Mouse (Mus musculus) ovary, adult 18-20 months (tissue): ENCODE results near the gene Chmp2a.
"Not testable (repeated sequence)": the region's sequence is repeated elsewhere in the genome, so short reads cannot be mapped to it uniquely, and the experiment has no call there.

Experiments used
- DNase-seq: peaks from one replicate; pipeline ENCODE4 v3.0.0; 2022; ENCODE audit warnings: low spot score, mixed read lengths

Gene Chmp2a

DNA sequence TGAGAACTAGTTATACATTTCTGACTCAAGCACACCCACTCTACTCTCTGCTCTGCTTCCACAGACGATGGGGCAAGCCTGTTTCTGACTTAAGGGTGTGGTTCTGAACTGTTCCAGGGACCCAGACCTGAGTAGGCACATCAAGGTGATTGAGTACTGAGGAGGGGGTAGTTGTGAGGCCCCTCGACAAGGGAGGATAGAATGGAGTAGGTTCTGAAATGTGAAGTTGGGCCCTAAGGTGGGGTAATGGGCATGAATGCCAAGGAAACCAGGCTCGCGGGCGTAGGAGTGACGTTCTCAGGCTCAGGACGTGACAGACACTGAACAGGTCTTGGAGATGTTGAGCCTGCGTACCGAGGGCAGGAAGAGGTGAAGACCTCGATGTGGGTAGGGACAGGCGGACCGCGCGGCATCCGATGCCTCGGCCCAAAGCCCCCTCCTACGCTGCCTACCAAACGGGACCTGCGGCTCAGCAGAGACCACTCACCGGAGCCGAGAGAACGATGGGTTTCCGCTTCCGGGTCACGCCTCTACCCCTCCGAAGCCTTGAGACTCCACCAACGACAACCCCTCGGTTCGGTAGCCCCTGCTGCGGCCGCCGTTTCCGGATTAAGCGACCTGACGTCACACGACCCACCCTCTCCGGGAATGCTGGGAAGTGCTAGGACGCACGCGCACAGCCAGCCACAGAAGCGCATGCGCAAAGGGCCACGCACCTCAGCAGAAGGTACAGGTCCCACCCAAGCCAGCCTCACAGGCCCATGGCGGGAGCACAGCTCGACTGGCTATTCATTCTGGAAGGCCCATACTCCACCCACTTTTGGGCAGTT lies at the start of gene Chmp2a:
Gene Chmp2a (minus strand): TSS at position 660 of the 830 bp plus-strand sequence.
- DNase-seq: peak; percentile 95

GRCm38 (mm10) chr7:13072293-13072692 lies 37.7 kb upstream of the Chmp2a start:
- no peak for DNase-seq

DNA sequence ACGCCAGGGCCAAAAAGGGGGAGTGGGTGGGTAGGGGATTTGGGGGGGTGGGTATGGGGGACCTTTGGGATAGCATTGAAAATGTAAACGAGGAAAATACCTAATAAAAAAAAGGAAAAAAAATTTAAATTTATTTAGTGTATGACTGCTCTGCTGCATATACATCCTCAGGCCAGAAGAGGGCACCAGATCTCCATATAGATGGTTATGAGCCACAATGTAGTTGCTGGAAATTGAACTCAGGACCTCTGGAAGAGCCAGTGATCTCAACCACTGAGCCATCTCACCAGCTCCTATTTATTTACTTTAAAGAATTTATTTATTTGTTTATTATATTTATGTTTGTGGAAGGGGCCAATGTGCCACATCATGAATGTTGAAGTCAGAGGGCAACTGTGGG lies 28.8 kb upstream of the Chmp2a start:
- DNase-seq: not testable (repeated sequence)

DNA sequence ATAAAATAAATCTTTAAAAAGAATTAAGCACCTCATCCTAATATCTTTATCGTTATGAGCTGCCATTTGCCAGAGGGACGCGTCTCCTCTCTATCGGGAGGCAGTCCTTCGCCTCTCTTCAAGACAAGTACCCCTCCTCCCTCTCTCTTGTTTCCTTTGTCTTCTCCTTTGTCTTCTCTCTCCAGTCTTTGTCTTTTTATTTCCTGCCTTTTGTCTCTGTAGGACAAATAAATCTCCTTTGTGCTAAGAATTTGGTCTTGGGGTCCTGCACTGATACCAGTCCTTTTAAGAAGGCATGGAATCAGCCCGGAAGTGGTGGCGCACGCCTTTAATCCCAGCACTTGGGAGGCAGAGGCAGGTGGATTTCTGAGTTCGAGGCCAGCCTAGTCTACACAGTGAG lies 24.9 kb upstream of the Chmp2a start:
- DNase-seq: no peak

DNA sequence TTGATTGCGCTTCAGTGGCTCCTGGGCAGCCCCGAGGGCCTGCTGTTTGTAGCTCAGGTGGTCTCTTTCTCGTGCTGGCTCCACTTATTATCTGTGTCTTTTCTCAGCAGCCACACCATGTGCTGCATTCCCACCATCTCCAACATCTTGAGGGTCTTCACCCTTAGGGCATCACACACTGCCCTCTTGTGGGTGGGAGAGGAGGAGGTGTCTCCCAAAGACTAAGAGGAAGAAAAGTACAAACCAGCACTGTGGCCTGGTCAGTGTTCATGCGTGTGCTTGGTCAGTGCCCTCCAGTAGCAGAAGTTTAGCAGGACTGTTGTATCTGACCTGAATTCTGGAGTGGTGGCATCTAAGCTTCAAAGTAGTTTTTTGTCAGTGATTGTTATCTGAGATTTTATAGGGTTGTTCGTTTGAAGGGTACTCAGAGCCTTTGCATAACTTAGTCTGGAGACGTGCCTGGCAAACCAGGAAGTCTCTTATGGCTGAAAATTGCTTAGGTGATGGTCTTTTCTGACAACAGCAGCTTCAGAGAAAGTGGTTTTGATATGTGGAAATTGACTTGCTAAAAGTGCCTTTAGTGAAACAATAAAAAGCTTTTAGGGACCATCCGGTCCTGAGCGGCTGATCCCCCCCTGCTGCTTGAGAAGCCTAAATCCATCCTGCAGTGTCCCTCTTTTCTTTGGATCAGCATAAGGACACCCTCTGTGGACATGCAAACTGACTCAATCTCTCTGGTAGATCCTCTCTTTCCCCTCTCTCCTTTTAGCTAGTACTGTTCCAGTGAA lies 22.5 kb upstream of the Chmp2a start:
- no peak for DNase-seq

DNA sequence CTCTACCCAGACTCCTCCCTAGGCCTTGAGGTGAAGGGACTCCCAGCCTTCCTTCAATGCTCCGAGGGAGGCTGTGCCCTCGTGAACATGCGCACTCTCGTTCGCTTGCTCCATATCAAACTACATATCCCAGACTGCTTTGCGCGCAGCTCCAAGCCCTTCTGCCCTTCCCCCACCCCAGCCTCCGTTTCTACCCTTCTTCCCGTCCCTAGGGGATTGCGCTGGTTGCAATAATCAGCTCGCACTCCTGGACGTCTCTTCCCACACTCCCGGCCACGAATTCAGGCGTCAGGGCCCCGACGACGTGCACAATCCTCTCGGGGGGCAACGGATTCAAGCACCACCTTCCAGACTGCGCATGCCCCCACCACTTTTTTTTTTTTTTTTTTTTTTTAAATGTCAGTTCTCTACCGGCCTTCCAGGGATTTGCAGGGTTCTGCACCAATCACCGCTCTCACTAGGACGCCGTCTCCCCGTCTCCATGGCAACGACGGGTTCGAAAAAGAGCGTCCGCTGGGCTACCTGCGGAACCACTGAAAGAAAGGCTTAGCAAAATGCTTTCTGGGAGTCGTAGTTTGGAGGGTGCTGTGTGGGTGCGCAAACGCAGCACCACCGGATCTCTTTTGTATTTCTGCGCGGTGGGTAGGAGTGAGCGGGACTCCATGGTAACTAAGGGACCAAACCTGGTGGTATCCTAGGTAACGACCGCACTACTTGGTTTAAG lies 19.8 kb upstream of the Chmp2a start, which contains the start of gene Mzf1:
Gene Mzf1 (minus strand): TSS at position 478 of the 724 bp plus-strand sequence.
- peak; percentile 94 for DNase-seq

GRCm38 (mm10) chr7:13053961-13054286 lies 19.3 kb upstream of the Chmp2a start:
- no peak for DNase-seq

GRCm38 (mm10) chr7:13053501-13053900 lies 18.9 kb upstream of the Chmp2a start:
- no peak for DNase-seq

GRCm38 (mm10) chr7:13053001-13053400 lies 18.4 kb upstream of the Chmp2a start:
- no peak for DNase-seq

- DNase-seq: no peak
Measured at GRCm38 (mm10) chr7:13046084-13046483, 11.5 kb upstream of the Chmp2a start.

DNA sequence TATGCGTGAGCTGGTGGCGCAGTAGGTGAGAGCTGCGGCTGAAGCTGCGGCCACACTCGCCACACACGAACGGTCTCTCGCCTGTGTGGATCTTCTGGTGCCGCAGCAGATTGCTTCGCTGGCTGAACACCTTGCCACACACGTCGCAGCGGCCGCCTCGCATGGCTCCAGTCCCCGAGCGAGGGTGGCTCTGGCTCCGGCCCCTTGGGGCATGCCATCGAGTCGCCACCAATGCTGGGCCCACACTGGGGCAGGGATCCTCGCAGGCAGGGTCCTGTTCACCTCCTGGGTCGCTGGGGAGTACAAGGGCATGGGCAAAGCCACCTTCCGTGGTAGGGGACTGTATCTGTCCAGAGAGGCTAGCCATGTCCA lies 9.6 kb upstream of the Chmp2a start:
- no peak for DNase-seq

- no peak for DNase-seq
Measured at GRCm38 (mm10) chr7:13043445-13044253, 9.0 kb upstream of the Chmp2a start.

- DNase-seq: no peak
Measured at GRCm38 (mm10) chr7:13043120-13043444, 8.5 kb upstream of the Chmp2a start.

DNA sequence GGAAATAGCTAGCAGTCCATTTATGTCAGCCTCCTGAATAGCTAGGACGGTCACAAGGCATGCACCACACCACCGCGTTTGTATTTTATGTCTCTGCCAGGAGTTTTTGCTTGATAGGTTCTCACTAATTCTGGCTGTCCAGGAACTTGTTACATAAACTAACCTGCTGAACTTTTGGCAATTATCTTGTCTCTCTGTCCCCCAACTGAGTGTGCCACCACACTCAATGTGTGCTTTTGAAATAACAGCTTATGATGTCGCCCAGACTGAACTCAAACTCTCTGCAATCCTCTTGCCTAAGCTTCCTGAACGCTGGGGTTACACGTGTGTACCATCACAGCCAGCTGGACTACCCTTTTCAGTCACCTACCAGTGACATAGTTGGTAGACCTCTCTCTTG lies 7.9 kb upstream of the Chmp2a start:
- no peak for DNase-seq

- no peak for DNase-seq
Measured at GRCm38 (mm10) chr7:13041256-13041655, 6.6 kb upstream of the Chmp2a start.

DNA sequence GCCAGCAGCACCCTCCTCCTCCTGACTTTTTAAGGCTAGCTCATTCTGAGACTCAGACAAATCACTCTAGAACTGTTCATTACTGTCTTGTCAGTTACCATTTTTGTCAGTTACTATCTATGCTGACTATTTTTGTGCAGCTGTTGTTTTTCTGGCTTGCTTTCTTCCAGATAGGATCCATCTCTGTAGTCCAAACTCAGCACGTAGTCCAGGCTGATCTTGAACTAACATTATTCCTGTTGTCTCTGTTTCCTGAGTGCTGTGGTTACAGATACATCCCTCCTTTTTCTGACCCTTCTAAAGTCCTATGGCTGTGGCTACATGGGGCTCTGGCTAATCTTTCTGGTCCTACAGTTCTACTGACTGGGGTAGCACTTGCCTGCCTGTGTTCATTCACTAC lies 4.6 kb upstream of the Chmp2a start:
- no peak for DNase-seq

GRCm38 (mm10) chr7:13038621-13039169 lies 4.1 kb upstream of the Chmp2a start:
- no peak for DNase-seq

- DNase-seq: peak; percentile 96
Measured at GRCm38 (mm10) chr7:13037901-13038555, 3.4 kb upstream of the Chmp2a start, which contains the start of gene Ube2m. TSS of gene Ube2m (minus strand) at chr7:13038275.

GRCm38 (mm10) chr7:13037366-13037765 lies 2.8 kb upstream of the Chmp2a start:
- DNase-seq: no peak

- no peak for DNase-seq
Measured at GRCm38 (mm10) chr7:13036806-13037205, 2.2 kb upstream of the Chmp2a start.
